Mouse (Mus musculus): ENCODE results near the gene Cntn6. TPM values are rescaled to one million over a fixed set of nuclear protein-coding genes. Genes with fewer than 3 reads are reported as not detected.

Gene Cntn6
- polyA plus RNA-seq, 1 experiment, result 0.04 TPM

GRCm38 (mm10) chr6:104602894-104603293 is 110.3 kb downstream of the Cntn6 start:
- no peak for DNase-seq
- Histone ChIP-seq H3K4me1 (ENCODE audit: control insufficient read depth, insufficient read depth, low read length) (no peaks in the 10 kb centered on the region), H3K4me3 (replicated peaks; ENCODE audit: extremely low read depth, low read depth, low read length) (no peak overlapping the region)
- TF ChIP-seq POLR2A (IDR thresholded peaks at IDR 0.05; ENCODE audit: borderline replicate concordance, extremely low read depth, low read depth, low read length), result no peak
- no peak for TF ChIP-seq CTCF (IDR thresholded peaks at IDR 0.05; ENCODE audit: insufficient read depth, low read length)

- Histone ChIP-seq H3K4me1 (ENCODE audit: control insufficient read depth, insufficient read depth, low read length) (no peaks in the 10 kb centered on the region), H3K4me3 (replicated peaks; ENCODE audit: extremely low read depth, low read depth, low read length) (no peak overlapping the region)
- WGBS, result 62% methylated on average over 4 of the region's 4 CpGs
- TF ChIP-seq CTCF (IDR thresholded peaks at IDR 0.05; ENCODE audit: insufficient read depth, low read length) (no peak), POLR2A (IDR thresholded peaks at IDR 0.05; ENCODE audit: borderline replicate concordance, extremely low read depth, low read depth, low read length) (no peak)
- DNase-seq, result no peak
Measured at GRCm38 (mm10) chr6:104603371-104603770, 110.8 kb downstream of the Cntn6 start.

- no peak for TF ChIP-seq CTCF (IDR thresholded peaks at IDR 0.05; ENCODE audit: insufficient read depth, low read length)
- TF ChIP-seq POLR2A (IDR thresholded peaks at IDR 0.05; ENCODE audit: borderline replicate concordance, extremely low read depth, low read depth, low read length), result no peak
- no peak overlapping the region for H3K4me3 ChIP-seq (replicated peaks; ENCODE audit: extremely low read depth, low read depth, low read length)
- no peak for DNase-seq
- H3K4me1 ChIP-seq (ENCODE audit: control insufficient read depth, insufficient read depth, low read length), result no peaks in the 10 kb centered on the region
- 53% methylated on average over 3 of the region's 3 CpGs for WGBS
Measured at GRCm38 (mm10) chr6:104605214-104605613, 112.6 kb downstream of the Cntn6 start.

GRCm38 (mm10) chr6:104653518-104653917 is 160.9 kb downstream of the Cntn6 start:
- Histone ChIP-seq H3K4me1 (ENCODE audit: control insufficient read depth, insufficient read depth, low read length) (no peaks in the 10 kb centered on the region), H3K4me3 (replicated peaks; ENCODE audit: extremely low read depth, low read depth, low read length) (no peak overlapping the region)
- no peak for TF ChIP-seq CTCF (IDR thresholded peaks at IDR 0.05; ENCODE audit: insufficient read depth, low read length)
- no peak for TF ChIP-seq POLR2A (IDR thresholded peaks at IDR 0.05; ENCODE audit: borderline replicate concordance, extremely low read depth, low read depth, low read length)
- DNase-seq, result no peak
- WGBS, result 45% methylated on average over 3 of the region's 3 CpGs

GRCm38 (mm10) chr6:104668701-104669100 is 176.1 kb downstream of the Cntn6 start:
- DNase-seq, result no peak
- no peak for TF ChIP-seq POLR2A (IDR thresholded peaks at IDR 0.05; ENCODE audit: borderline replicate concordance, extremely low read depth, low read depth, low read length)
- no peak for TF ChIP-seq CTCF (IDR thresholded peaks at IDR 0.05; ENCODE audit: insufficient read depth, low read length)
- no peaks in the 10 kb centered on the region for H3K4me1 ChIP-seq (ENCODE audit: control insufficient read depth, insufficient read depth, low read length)
- H3K4me3 ChIP-seq (replicated peaks; ENCODE audit: extremely low read depth, low read depth, low read length), result no peak overlapping the region
- WGBS, result 87% methylated on average over 2 of the region's 2 CpGs

DNA sequence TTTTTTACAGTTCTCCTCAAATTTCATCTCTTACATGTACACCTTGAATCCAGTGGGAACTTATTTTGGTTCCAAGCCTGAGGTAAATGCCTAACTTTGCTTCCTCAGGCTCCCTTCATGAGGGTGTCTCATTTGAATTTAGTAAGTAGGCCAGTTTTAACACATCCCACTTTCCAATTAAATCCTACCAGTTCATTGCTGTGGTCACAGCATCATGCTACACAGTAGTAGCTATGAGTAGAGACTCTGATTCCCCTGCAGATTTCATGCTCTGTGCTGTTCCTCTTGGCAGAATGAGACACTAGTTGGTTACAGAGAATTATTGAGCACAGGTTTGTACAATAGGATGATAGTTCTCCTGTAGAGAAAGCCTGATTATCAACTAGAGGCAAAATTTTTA is 181.7 kb downstream of the Cntn6 start:
- H3K4me1 ChIP-seq (ENCODE audit: control insufficient read depth, insufficient read depth, low read length), result no peaks in the 10 kb centered on the region
- no peak for DNase-seq

GRCm38 (mm10) chr6:104679809-104680495 is 187.4 kb downstream of the Cntn6 start:
- 80% methylated on average over 1 of the region's 1 CpGs for WGBS
- Histone ChIP-seq H3K4me3 (replicated peaks; ENCODE audit: extremely low read depth, low read depth, low read length) (no peak overlapping the region), H3K4me1 (ENCODE audit: control insufficient read depth, insufficient read depth, low read length) (no peaks in the 10 kb centered on the region)
- TF ChIP-seq POLR2A (IDR thresholded peaks at IDR 0.05; ENCODE audit: borderline replicate concordance, extremely low read depth, low read depth, low read length) (no peak), CTCF (IDR thresholded peaks at IDR 0.05; ENCODE audit: insufficient read depth, low read length) (no peak)
- DNase-seq, result no peak

More for the DNA sequence above, 181.7 kb downstream of the Cntn6 start:
- no peak overlapping the region for H3K4me3 ChIP-seq (replicated peaks; ENCODE audit: extremely low read depth, low read depth, low read length)
- TF ChIP-seq CTCF (IDR thresholded peaks at IDR 0.05; ENCODE audit: insufficient read depth, low read length) (no peak), POLR2A (IDR thresholded peaks at IDR 0.05; ENCODE audit: borderline replicate concordance, extremely low read depth, low read depth, low read length) (no peak)

DNA sequence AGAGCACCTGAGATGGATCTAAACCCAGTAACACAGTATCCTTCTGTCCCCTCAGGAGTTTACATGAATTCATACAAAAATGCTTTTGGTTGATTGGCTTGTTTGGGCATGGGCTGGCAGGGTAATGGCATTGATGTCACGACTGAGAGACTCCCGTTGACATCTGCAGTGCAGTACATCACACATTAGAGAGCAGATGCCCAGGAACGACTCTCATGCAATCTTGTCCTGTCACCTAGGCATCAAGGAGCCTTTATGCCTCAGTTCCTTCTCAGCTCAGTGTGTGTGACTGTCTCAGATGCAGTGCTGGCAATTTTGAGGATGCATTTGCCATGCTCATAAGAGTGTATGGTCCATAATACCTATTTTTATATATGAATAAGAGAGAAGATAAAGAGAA is 195.4 kb downstream of the Cntn6 start:
- no peak for DNase-seq
- no peak overlapping the region for H3K4me3 ChIP-seq (replicated peaks; ENCODE audit: extremely low read depth, low read depth, low read length)
- WGBS, result 74% methylated on average over 3 of the region's 3 CpGs
- no peaks in the 10 kb centered on the region for H3K4me1 ChIP-seq (ENCODE audit: control insufficient read depth, insufficient read depth, low read length)
- TF ChIP-seq CTCF (IDR thresholded peaks at IDR 0.05; ENCODE audit: insufficient read depth, low read length) (no peak), POLR2A (IDR thresholded peaks at IDR 0.05; ENCODE audit: borderline replicate concordance, extremely low read depth, low read depth, low read length) (no peak)

- DNase-seq, result no peak
- WGBS, result 76% methylated on average over 6 of the region's 6 CpGs
- TF ChIP-seq POLR2A (IDR thresholded peaks at IDR 0.05; ENCODE audit: borderline replicate concordance, extremely low read depth, low read depth, low read length) (no peak), CTCF (IDR thresholded peaks at IDR 0.05; ENCODE audit: insufficient read depth, low read length) (no peak)
- Histone ChIP-seq H3K4me3 (replicated peaks; ENCODE audit: extremely low read depth, low read depth, low read length) (no peak overlapping the region), H3K4me1 (ENCODE audit: control insufficient read depth, insufficient read depth, low read length) (no peaks in the 10 kb centered on the region)
Measured at GRCm38 (mm10) chr6:104688439-104689125, 196.0 kb downstream of the Cntn6 start.

GRCm38 (mm10) chr6:104728571-104728970 is 236.0 kb downstream of the Cntn6 start:
- H3K4me1 ChIP-seq (ENCODE audit: control insufficient read depth, insufficient read depth, low read length), result no peaks in the 10 kb centered on the region
- 85% methylated on average over 1 of the region's 1 CpGs for WGBS
- no peak overlapping the region for H3K4me3 ChIP-seq (replicated peaks; ENCODE audit: extremely low read depth, low read depth, low read length)
- TF ChIP-seq POLR2A (IDR thresholded peaks at IDR 0.05; ENCODE audit: borderline replicate concordance, extremely low read depth, low read depth, low read length) (no peak), CTCF (IDR thresholded peaks at IDR 0.05; ENCODE audit: insufficient read depth, low read length) (no peak)
- no peak for DNase-seq
